Mouse (Mus musculus) cortical plate, adult 2 months (tissue): ENCODE measurements around the gene Bmp2k.

Source experiments
- CTCF ChIP-seq: fragments of 200-500 bp; IDR thresholded peaks from 2 replicates; pipeline ENCODE4 v1.5.1; 2011; ENCODE audit warnings: mild to moderate bottlenecking, control low read depth, low read length; ENCODE audit not compliant: insufficient read depth; ENCODE audit errors: extremely low read depth
- POLR2A ChIP-seq: fragments of 200-500 bp; IDR thresholded peaks from 2 replicates; pipeline ENCODE4 v1.6.1; 2011; ENCODE audit warnings: mild to moderate bottlenecking, low read length, control low read depth; ENCODE audit not compliant: insufficient read depth; ENCODE audit errors: extremely low read depth

GRCm38 (mm10) chr5:97005891-97006290, 8.4 kb downstream of the Bmp2k start:
- no peak for TF ChIP-seq CTCF
- TF ChIP-seq POLR2A, result no peak
